Mouse (Mus musculus) midbrain, postnatal 0 days (tissue): ENCODE measurements around the gene Cs. TPM values are rescaled to one million over a fixed set of nuclear protein-coding genes. Genes with fewer than 3 reads are reported as not detected.
"Not testable (repeated sequence)": the region's sequence is repeated elsewhere in the genome, so short reads cannot be mapped to it uniquely, and the experiment has no call there.

Experiments used
- ATAC-seq: fragments of 200-750 bp; cut with Nextera tagmentation; 2 replicates; pipeline ENCODE4 v1.8.0; 2017; ENCODE audit warnings: moderate number of reproducible peaks, mild to moderate bottlenecking, moderate TSS enrichment, moderate library complexity; ENCODE audit not compliant: low FRiP score
- DNase-seq: peaks from one replicate; pipeline ENCODE4 v3.0.0-alpha.2; 2015; ENCODE audit warnings: low spot score
- H3K27ac ChIP-seq: fragments of 300-500 bp; sonication (generic); 2 replicates; pipeline ENCODE4 v1.5.1; 2014; ENCODE audit warnings: low read depth, mild to moderate bottlenecking, low read length, mixed read lengths
- H3K27me3 ChIP-seq: fragments of 300-500 bp; sonication (generic); 2 replicates; pipeline ENCODE4 v1.6.1; 2014; ENCODE audit warnings: low read length, control low read depth, mixed read lengths; ENCODE audit not compliant: insufficient read depth
- H3K36me3 ChIP-seq: fragments of 300-500 bp; sonication (generic); 2 replicates; pipeline ENCODE4 v1.6.1; 2014; ENCODE audit warnings: low read length, control low read depth, mixed read lengths; ENCODE audit not compliant: insufficient read depth
- H3K4me1 ChIP-seq: fragments of 300-500 bp; sonication (generic); 2 replicates; pipeline ENCODE4 v1.6.1; 2014; ENCODE audit warnings: mild to moderate bottlenecking, control low read depth, antibody characterized with exemption, low read length, mixed read lengths; ENCODE audit not compliant: insufficient read depth
- H3K4me2 ChIP-seq: fragments of 300-500 bp; sonication (generic); 2 replicates; pipeline ENCODE4 v1.6.1; 2014; ENCODE audit warnings: low read depth, mild to moderate bottlenecking, low read length, mixed read lengths; ENCODE audit not compliant: poor library complexity, severe bottlenecking
- H3K4me3 ChIP-seq: fragments of 300-500 bp; sonication (generic); 2 replicates; pipeline ENCODE4 v1.5.1; 2014; ENCODE audit warnings: low read depth, mild to moderate bottlenecking, low read length, moderate library complexity
- H3K9ac ChIP-seq: fragments of 300-500 bp; sonication (generic); replicated peaks from 2 replicates; pipeline ENCODE4 v1.6.1; 2014; ENCODE audit warnings: mild to moderate bottlenecking, low read length, moderate library complexity, mixed read lengths; ENCODE audit not compliant: poor library complexity, severe bottlenecking
- H3K9me3 ChIP-seq: fragments of 300-500 bp; sonication (generic); 2 replicates; pipeline ENCODE4 v1.6.1; 2016; ENCODE audit warnings: low read length, control low read depth
- CTCF ChIP-seq: IDR thresholded peaks from 2 replicates; pipeline ENCODE4 v1.5.1; 2016; ENCODE audit warnings: antibody characterized with exemption, mild to moderate bottlenecking
- WGBS: fragments of 180-500 bp; shearing (Covaris S2); extraction: QIAGEN DNeasy Blood & Tissue Kit; methylation state at CpG from one replicate; pipeline ENCODE4 v1.1.7; 2014; 5-methylcytosine and 5-hydroxymethylcytosine counted together
- polyA plus RNA-seq: library from polyadenylated mRNA; unstranded; fragments of >200 nt; fragmentation: Nextera tagmentation; extraction: Ambion mirVana; gene quantifications from 2 replicates; pipeline ENCODE4 v1.2.1, GENCODE M21; 2015
- total RNA-seq: library from RNA; depleted of rRNA; stranded (reverse); fragments of >200 nt; gene quantifications from 2 replicates; pipeline ENCODE4 v1.2.3, GENCODE M21; 2014

Cs gene
- total and polyA plus RNA-seq, 2 experiments from 2014 or later, result 255 to 309 TPM

DNA sequence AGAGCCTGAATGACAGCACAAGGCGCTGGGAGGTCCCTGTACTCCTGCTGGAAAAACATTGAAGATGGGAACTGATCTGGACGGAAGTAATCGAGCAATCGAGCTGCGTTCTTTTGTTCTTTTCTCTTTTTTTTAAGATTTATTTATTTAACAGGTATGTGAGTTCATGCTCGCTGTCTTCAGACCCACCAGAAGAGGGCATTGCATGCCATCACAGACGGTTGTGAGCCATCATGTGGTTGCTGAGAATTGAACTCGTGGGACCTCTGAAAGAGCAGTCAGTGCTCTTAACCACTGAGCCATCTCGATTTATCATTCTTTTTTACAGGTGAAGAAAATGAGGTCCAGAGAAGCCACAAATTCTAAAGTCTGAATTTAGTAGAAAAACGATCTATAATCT is 9.9 kb upstream of the Cs start:
- Histone ChIP-seq H3K4me3 (no peak overlapping the region), H3K4me1 (peaks cover 9% of the 10 kb centered on the region; the same call in 1 of the 2 replicates), H3K4me2 (no peak overlapping the region), H3K27ac (no peak overlapping the region), H3K27me3 (no peaks in the 10 kb centered on the region), H3K9me3 (no peaks in the 10 kb centered on the region), H3K9ac (no peak overlapping the region), H3K36me3 (peaks cover 14% of the 10 kb centered on the region; the same call in 1 of the 2 replicates)
- TF ChIP-seq CTCF, result peak; percentile 36; the same call in 1 of the 2 replicates
- 88% methylated on average over 10 of the region's 10 CpGs for WGBS
- DNase-seq, result no peak
- no peak for ATAC-seq

- not testable (repeated sequence) for H3K36me3 ChIP-seq, H3K27ac ChIP-seq, DNase-seq, ATAC-seq, H3K9me3 ChIP-seq, H3K4me2 ChIP-seq, H3K9ac ChIP-seq, H3K4me1 ChIP-seq, H3K27me3 ChIP-seq, H3K4me3 ChIP-seq
- WGBS, result 75% methylated on average over 5 of the region's 6 CpGs
These were observed 4.9 kb upstream of the Cs start for GRCm38 (mm10) chr10:128332358-128333249.

DNA sequence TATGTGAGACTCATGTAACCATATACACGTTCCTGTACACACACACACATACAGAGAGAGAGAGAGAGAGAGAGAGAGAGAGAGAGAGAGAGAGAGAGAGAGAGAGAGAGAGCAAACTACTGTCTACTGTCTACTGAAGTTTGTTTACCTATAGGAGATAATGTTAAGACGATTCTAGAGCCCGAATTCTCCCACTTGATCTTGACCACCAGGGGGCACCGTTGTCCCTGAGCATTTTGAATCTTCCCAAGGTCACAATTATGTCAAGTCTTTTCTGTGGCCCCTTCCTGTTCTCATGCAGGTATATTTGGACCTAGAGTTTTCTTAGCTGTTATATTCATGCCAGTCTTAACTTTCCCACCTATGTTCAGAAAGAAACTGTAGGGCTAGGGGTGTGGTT is 2.0 kb upstream of the Cs start:
- Histone ChIP-seq H3K9ac (no peak overlapping the region), H3K4me1 (peaks cover 8% of the 10 kb centered on the region; the same call in 1 of the 2 replicates), H3K36me3 (no peaks in the 10 kb centered on the region), H3K27ac (no peak overlapping the region), H3K9me3 (no peaks in the 10 kb centered on the region), H3K27me3 (no peaks in the 10 kb centered on the region), H3K4me2 (no peak overlapping the region), H3K4me3 (no peak overlapping the region)
- DNase-seq (peak; percentile 55), ATAC-seq (no peak)
- peak; percentile 80 for TF ChIP-seq CTCF
- WGBS, result 4% methylated on average over 4 of the region's 4 CpGs

DNA sequence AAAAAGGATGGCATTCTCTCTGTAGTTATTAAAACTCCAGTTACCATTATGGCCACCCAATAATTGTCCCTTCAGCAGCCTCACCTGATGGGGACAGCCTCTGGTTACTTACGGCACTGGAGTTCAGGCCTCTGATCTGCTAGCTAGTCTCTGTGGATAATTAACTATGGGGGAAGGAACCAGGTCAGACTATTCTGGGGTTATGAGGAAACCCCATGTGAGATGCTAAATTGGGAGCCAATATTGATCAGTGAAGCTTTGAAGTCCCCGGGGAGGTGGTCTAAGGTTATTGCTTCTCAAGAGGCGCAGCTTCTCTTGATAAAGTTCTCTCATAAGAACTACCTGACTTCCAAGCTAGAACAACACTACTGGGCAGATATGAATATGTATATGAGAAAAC is 1.3 kb upstream of the Cs start:
- DNase-seq, result no peak
- no peak for TF ChIP-seq CTCF
- 97% methylated on average over 3 of the region's 3 CpGs for WGBS
- no peak overlapping the region for H3K4me3 ChIP-seq
- no peak for ATAC-seq
- no peak overlapping the region for H3K9ac ChIP-seq
- no peak overlapping the region for H3K27ac ChIP-seq
- peaks cover 8% of the 10 kb centered on the region; the same call in 1 of the 2 replicates for H3K4me1 ChIP-seq
- H3K27me3 ChIP-seq, result no peaks in the 10 kb centered on the region
- H3K9me3 ChIP-seq, result no peaks in the 10 kb centered on the region
- H3K36me3 ChIP-seq, result no peaks in the 10 kb centered on the region
- no peak overlapping the region for H3K4me2 ChIP-seq

DNA sequence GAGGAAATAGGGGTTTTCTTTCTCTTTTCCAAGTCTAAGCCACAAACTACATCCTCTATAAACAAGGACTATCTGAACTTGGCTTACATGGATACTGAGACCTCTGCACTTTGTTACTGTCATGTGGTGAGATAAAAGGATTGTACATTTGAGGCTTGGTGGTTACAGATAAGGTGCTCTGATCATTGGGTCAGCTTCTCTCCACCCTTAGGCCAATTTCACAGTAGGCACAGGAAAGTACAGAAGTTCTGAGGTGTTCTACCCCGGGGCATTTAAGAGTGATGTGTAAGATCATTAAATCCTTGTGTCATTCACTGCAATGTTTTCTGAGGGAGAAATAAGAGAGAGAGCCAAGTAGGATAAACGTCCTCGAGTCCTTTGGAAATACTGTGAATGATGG is 937 bp upstream of the Cs start:
- peak overlapping the region; percentile 61; the same call in 1 of the 2 replicates for H3K4me2 ChIP-seq

DNA sequence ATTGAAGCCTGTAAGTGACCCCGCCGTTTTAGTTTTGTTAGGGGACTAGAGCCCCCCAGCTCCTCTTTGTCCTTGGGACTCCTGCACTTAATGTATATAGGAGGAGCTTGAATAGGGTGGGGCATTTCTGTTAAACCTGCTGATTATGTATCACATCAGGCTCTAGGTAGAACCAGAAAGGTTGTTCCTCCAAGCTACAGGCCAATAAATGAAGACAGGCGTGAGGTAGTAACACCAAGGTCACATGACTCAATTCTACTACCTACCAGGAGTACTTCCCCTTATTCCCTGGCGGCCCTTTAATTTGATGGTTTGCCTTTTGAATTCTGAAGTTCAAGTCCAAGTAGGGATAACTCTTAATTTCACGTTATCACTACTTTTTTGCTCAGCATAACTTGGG is 881 bp downstream of the Cs start:
- whole genome bisulfite sequencing, result 28% methylated on average over 5 of the region's 5 CpGs
- Histone ChIP-seq H3K27ac (peak overlapping the region; percentile 91), H3K4me2 (peak overlapping the region; percentile 50), H3K27me3 (no peaks in the 10 kb centered on the region), H3K9ac (peak overlapping the region; percentile 60), H3K4me3 (peak overlapping the region; percentile 75), H3K4me1 (peaks cover 8% of the 10 kb centered on the region; the same call in 1 of the 2 replicates), H3K9me3 (no peaks in the 10 kb centered on the region), H3K36me3 (no peaks in the 10 kb centered on the region)
- no peak for ATAC-seq
- no peak for TF ChIP-seq CTCF
- DNase-seq, result no peak

More for the DNA sequence above, 937 bp upstream of the Cs start:
- DNase-seq (no peak), ATAC-seq (no peak)
- Histone ChIP-seq H3K9ac (no peak overlapping the region), H3K36me3 (no peaks in the 10 kb centered on the region), H3K4me3 (no peak overlapping the region), H3K27me3 (no peaks in the 10 kb centered on the region), H3K9me3 (no peaks in the 10 kb centered on the region), H3K4me1 (peaks cover 8% of the 10 kb centered on the region; the same call in 1 of the 2 replicates), H3K27ac (peak overlapping the region; percentile 91; the same call in 1 of the 2 replicates)
- TF ChIP-seq CTCF, result no peak
- 89% methylated on average over 3 of the region's 3 CpGs for WGBS
